Mouse (Mus musculus): ENCODE results near the gene Hist1h4k. TPM values are rescaled to one million over a fixed set of nuclear protein-coding genes. Genes with fewer than 3 reads are reported as not detected.
"Not testable (repeated sequence)": the region's sequence is repeated elsewhere in the genome, so short reads cannot be mapped to it uniquely, and the experiment has no call there.

Hist1h4k gene
- polyA plus RNA-seq, 1 experiment from 2014 or later, result 6.0 TPM

DNA sequence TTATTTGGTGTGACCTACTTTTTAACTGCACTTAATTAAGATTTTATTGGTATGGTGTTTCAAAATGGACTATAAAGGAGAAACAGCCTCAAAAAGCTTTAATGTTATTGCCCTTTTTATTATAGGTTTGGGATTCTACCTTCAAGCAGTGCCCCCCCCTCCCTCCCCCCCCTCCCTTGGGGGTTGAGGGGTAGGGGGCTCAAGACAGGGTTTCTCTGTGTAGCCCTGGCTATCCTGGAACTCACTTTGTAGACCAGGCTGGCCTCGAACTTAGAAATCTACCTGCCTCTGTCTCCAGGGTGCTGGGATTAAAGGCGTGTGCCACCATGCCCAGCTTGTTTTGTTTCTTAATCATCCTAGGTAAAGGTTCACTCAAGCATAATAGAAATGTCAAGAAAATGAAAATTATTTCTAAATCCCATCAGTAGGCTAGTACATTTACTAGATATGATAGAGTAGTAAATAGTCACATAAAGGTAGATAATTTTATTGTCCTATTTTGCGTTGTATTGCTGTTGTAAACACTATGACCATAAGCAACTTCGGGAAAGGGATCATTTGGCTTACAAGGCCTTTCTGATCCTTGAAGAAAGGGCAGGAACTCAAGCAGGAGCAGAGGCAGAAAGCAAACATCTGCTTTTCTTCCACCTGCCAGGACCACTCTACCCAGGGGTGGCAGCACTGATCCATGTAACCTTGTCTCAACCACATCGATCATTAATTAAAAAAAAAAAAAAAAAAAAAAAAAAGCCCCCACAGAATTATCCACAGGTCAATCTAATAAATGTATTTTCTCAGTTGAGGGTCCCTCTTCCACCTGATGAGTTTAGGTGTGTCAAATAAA, 27.1 kb downstream of the Hist1h4k start:
- H3K27ac ChIP-seq (ENCODE audit: low read depth, low read length), result peak overlapping the region; percentile 94
- WGBS, result 33% methylated on average over 5 of the region's 5 CpGs
- no peak for ATAC-seq (ENCODE audit: low FRiP score)
- H3K9me3 ChIP-seq (ENCODE audit: control insufficient read depth, low read length), result no peaks in the 10 kb centered on the region
- H3K9ac ChIP-seq (ENCODE audit: low read length), result peak overlapping the region; percentile 58; the same call in 1 of the 2 replicates
- peak overlapping the region; percentile 49 for H3K4me2 ChIP-seq
- no peaks in the 10 kb centered on the region for H3K27me3 ChIP-seq (ENCODE audit: control insufficient read depth, insufficient read depth, low read length)
- H3K36me3 ChIP-seq (ENCODE audit: control insufficient read depth, insufficient read depth, low read length), result no peaks in the 10 kb centered on the region
- H3K4me3 ChIP-seq (ENCODE audit: low read depth, low read length), result no peak overlapping the region
- DNase-seq (ENCODE audit: low spot score, missing footprints), result peak; percentile 85
- H3K4me1 ChIP-seq (ENCODE audit: control insufficient read depth, insufficient read depth, low read length), result peaks cover 22% of the 10 kb centered on the region

DNA sequence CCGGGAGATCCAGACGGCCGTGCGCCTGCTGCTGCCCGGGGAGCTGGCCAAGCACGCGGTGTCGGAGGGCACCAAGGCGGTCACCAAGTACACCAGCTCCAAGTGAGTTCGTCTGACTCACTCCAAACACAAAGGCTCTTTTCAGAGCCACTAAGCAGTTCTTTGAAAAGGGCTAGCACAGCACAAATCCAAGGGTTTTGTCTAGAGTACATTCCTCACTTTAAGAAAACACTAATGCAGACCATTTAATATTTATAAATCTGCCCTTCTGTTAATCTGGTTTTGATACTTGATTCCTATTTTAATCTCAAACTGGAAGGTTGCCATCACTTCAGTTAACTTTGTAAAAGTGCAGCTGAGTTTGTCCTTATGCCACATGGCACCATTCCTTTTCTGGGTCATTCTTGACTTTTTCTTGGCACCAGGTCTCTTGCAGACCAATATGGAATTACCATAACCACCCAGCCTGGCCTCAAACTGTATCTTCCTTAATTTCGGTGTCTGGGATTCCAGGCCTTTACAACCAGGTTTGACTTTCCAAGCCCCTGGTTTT, 27.9 kb downstream of the Hist1h4k start:
- H3K4me3 ChIP-seq (ENCODE audit: low read depth, low read length), result peak overlapping the region; percentile 28
- DNase-seq (ENCODE audit: low spot score, missing footprints) (peak; percentile 95), ATAC-seq (ENCODE audit: low FRiP score) (peak; percentile 34)
- peak overlapping the region; percentile 58 for H3K9ac ChIP-seq (ENCODE audit: low read length)
- H3K36me3 ChIP-seq (ENCODE audit: control insufficient read depth, insufficient read depth, low read length), result no peaks in the 10 kb centered on the region
- WGBS, result 3% methylated on average over 11 of the region's 11 CpGs
- peak overlapping the region; percentile 94 for H3K27ac ChIP-seq (ENCODE audit: low read depth, low read length)
- H3K4me2 ChIP-seq, result peak overlapping the region; percentile 49
- no peaks in the 10 kb centered on the region for H3K27me3 ChIP-seq (ENCODE audit: control insufficient read depth, insufficient read depth, low read length)
- H3K4me1 ChIP-seq (ENCODE audit: control insufficient read depth, insufficient read depth, low read length), result peaks cover 18% of the 10 kb centered on the region
- H3K9me3 ChIP-seq (ENCODE audit: control insufficient read depth, low read length), result no peaks in the 10 kb centered on the region

DNA sequence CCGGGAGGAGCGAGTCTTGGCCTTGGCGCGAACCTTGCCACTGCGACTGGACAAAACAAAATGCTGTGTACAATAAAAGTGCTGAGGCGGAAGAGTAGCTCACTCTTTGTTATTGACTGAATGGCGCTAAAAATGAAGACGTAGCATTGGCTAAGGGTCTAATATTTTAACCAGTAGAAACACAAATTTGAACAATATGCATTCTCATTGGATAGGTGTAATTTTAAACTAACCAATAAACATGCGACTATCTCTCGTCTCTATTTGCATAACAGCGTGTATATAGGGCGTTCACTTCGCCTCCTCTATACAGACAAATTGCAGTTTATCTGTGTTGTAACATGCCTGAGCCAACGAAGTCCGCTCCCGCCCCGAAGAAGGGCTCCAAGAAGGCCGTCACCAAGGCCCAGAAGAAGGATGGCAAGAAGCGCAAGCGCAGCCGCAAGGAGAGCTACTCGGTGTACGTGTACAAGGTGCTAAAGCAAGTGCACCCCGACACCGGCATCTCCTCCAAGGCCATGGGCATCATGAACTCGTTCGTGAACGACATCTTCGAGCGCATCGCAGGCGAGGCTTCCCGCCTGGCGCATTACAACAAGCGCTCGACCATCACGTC, 28.4 kb downstream of the Hist1h4k start, which contains the start of gene Hist1h2bm:
Hist1h2bm (plus strand) TSS at position 288 of the 616 bp plus-strand sequence.
- Histone ChIP-seq H3K4me2 (peak within 1 kb of the TSS; percentile 49), H3K9ac (ENCODE audit: low read length) (peak within 1 kb of the TSS; percentile 76), H3K4me1 (ENCODE audit: control insufficient read depth, insufficient read depth, low read length) (peaks cover 12% of the 10 kb centered on the region), H3K4me3 (ENCODE audit: low read depth, low read length) (peak within 1 kb of the TSS; percentile 28), H3K27ac (ENCODE audit: low read depth, low read length) (peak within 1 kb of the TSS; percentile 94)
- DNase-seq (ENCODE audit: low spot score, missing footprints) (peak; percentile 98), ATAC-seq (ENCODE audit: low FRiP score) (peak; percentile 94)
- not testable (repeated sequence) for H3K36me3 ChIP-seq (ENCODE audit: control insufficient read depth, insufficient read depth, low read length); H3K9me3 ChIP-seq (ENCODE audit: control insufficient read depth, low read length); H3K27me3 ChIP-seq (ENCODE audit: control insufficient read depth, insufficient read depth, low read length)
- WGBS, result 0% methylated on average over 37 of the region's 37 CpGs

DNA sequence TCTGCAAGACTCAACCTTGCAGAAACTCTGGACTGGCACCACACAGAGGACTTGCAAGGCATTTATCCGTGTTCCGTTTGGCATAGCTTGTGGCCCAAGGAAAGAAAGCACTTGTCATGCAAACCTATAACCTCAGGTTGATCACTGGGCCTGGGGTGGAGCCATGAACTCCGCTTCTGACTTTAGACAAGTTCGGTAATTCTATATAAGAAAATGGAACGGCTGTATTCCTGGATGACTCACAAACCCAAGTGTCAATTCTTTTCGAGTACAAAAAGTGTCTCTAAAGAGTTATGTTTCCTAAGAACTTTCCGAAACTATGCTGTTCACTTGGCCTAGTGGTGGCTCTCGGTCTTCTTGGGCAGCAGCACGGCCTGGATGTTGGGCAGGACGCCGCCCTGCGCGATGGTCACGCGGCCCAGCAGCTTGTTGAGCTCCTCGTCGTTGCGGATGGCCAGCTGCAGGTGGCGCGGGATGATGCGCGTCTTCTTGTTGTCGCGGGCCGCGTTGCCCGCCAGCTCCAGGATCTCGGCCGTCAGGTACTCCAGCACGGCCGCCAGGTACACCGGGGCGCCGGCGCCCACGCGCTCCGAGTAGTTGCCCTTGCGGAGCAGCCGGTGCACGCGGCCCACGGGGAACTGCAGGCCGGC, 29.1 kb downstream of the Hist1h4k start:
- H3K27me3 ChIP-seq (ENCODE audit: control insufficient read depth, insufficient read depth, low read length); H3K36me3 ChIP-seq (ENCODE audit: control insufficient read depth, insufficient read depth, low read length); H3K9me3 ChIP-seq (ENCODE audit: control insufficient read depth, low read length): not testable (repeated sequence)
- H3K27ac ChIP-seq (ENCODE audit: low read depth, low read length), result peak overlapping the region; percentile 94
- peak overlapping the region; percentile 49 for H3K4me2 ChIP-seq
- peak; percentile 90 for DNase-seq (ENCODE audit: low spot score, missing footprints)
- peak overlapping the region; percentile 76 for H3K9ac ChIP-seq (ENCODE audit: low read length)
- 3% methylated on average over 17 of the region's 44 CpGs for WGBS
- peak; percentile 18 for ATAC-seq (ENCODE audit: low FRiP score)
- H3K4me1 ChIP-seq (ENCODE audit: control insufficient read depth, insufficient read depth, low read length), result peaks cover 14% of the 10 kb centered on the region
- peak overlapping the region; percentile 28 for H3K4me3 ChIP-seq (ENCODE audit: low read depth, low read length)

DNA sequence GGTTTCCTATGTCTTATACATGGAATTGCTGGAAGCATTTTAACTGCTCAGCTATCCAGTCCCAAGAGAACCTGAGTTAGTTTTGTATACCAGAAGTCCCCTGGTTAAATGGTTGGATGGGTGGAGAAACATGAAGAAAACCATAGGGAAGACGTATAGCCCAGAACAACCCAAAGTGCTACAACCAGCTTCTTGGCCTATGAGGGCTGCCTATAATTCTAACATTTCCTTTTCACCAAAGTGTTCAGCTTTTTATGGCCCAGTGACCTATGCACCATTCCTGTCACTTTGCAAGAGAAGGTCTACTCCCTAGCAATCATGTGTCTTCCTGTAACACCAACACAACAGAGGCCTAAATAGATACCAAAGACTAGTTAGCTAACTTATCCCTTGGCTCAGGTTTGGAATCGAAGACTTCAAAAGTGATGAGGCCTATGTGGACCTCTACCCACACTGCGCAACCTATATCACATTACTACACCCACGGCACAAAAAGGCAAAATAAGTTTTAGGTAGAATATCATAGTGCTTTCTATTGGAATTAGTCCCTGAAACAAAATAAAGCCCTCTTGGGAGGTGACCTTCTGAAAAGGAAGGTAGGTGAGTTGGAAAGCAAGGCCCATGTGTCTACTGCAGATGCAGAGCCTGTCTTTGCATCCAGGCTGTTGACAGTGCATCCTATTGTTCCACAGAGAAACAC, 31.8 kb downstream of the Hist1h4k start:
- Histone ChIP-seq H3K9me3 (ENCODE audit: control insufficient read depth, low read length) (no peaks in the 10 kb centered on the region), H3K36me3 (ENCODE audit: control insufficient read depth, insufficient read depth, low read length) (no peaks in the 10 kb centered on the region), H3K4me2 (peak overlapping the region; percentile 70), H3K4me1 (ENCODE audit: control insufficient read depth, insufficient read depth, low read length) (peaks cover 22% of the 10 kb centered on the region), H3K27ac (ENCODE audit: low read depth, low read length) (peak overlapping the region; percentile 88), H3K27me3 (ENCODE audit: control insufficient read depth, insufficient read depth, low read length) (no peaks in the 10 kb centered on the region), H3K4me3 (ENCODE audit: low read depth, low read length) (peak overlapping the region; percentile 32), H3K9ac (ENCODE audit: low read length) (peak overlapping the region; percentile 77)
- ATAC-seq (ENCODE audit: low FRiP score), result no peak
- WGBS, result 57% methylated on average over 4 of the region's 4 CpGs
- DNase-seq (ENCODE audit: low spot score, missing footprints), result peak; percentile 93

DNA sequence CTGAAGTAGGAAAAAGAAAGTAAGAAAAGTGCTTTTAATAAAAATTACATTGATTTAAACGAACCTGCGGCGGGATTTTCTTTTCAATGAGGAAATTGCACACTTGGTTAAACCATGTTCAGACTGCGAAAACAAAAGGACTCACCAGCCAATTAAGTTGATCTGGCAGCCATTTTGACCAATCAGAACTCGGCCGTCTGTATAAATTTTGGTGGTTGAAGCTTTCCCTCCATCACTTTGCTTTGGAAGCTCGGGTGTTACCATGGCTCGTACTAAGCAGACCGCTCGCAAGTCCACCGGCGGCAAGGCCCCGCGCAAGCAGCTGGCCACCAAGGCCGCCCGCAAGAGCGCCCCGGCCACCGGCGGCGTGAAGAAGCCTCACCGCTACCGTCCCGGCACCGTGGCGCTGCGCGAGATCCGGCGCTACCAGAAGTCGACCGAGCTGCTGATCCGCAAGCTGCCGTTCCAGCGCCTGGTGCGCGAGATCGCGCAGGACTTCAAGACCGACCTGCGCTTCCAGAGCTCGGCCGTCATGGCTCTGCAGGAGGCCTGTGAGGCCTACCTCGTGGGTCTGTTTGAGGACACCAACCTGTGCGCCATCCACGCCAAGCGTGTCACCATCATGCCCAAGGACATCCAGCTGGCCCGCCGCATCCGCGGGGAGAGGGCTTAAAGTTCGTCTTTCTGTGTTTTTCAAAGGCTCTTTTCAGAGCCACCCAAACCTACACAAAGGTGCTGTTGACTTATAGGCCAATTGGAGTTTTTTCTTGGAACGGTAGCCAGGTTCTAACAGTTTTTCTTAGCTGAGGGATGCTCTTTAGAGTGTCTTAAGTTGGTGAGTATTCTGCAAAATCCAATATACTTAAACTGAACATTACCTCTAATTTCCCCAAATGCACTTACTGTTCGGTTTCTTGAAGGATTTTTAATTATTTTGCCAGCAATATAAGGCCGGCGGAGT, 32.6 kb downstream of the Hist1h4k start, which contains the start of gene Hist1h3h:
Hist1h3h (plus strand) TSS at position 263 of the 961 bp plus-strand sequence.
- WGBS, result under 1% methylated on average over 25 of the region's 56 CpGs
- DNase-seq (ENCODE audit: low spot score, missing footprints) (peak; percentile 99), ATAC-seq (ENCODE audit: low FRiP score) (peak; percentile 54)
- Histone ChIP-seq H3K4me2 (peak within 1 kb of the TSS; percentile 89), H3K27ac (ENCODE audit: low read depth, low read length) (peak within 1 kb of the TSS; percentile 94), H3K9ac (ENCODE audit: low read length) (peak within 1 kb of the TSS; percentile 84), H3K4me3 (ENCODE audit: low read depth, low read length) (peak within 1 kb of the TSS; percentile 44), H3K4me1 (ENCODE audit: control insufficient read depth, insufficient read depth, low read length) (peaks cover 20% of the 10 kb centered on the region)
- H3K36me3 ChIP-seq (ENCODE audit: control insufficient read depth, insufficient read depth, low read length); H3K9me3 ChIP-seq (ENCODE audit: control insufficient read depth, low read length); H3K27me3 ChIP-seq (ENCODE audit: control insufficient read depth, insufficient read depth, low read length): not testable (repeated sequence)

DNA sequence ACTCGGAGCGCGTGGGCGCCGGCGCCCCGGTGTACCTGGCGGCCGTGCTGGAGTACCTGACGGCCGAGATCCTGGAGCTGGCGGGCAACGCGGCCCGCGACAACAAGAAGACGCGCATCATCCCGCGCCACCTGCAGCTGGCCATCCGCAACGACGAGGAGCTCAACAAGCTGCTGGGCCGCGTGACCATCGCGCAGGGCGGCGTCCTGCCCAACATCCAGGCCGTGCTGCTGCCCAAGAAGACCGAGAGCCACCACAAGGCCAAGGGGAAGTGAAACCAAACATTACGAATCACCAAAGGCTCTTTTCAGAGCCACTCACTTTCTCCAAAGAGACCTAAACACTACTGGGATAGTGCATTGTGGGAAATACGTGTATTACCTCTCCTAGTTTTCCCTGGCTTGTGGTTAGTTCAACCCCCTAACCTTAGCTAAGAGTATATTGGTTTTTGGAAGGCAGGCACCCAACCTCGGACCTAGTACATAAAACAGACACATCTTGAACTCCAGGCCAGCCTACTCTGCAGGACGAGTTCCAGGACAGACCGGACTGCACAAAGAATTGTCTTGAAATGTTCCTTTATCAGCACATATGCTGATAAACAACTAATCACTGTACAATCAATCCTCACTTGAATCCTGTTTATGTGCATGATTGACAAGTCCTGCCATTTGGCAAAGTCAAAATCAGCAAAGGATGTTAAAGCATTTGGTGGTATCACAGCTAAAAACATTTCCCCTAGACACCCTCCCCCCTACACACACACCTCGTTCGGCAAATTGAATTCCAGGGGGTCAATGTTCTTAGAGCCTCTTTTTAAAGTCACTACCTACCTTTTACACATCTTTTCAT, 33.5 kb downstream of the Hist1h4k start:
- Histone ChIP-seq H3K27ac (ENCODE audit: low read depth, low read length) (peak overlapping the region; percentile 94), H3K9ac (ENCODE audit: low read length) (peak overlapping the region; percentile 84), H3K4me2 (peak overlapping the region; percentile 89), H3K4me3 (ENCODE audit: low read depth, low read length) (peak overlapping the region; percentile 44), H3K4me1 (ENCODE audit: control insufficient read depth, insufficient read depth, low read length) (peaks cover 18% of the 10 kb centered on the region)
- DNase-seq (ENCODE audit: low spot score, missing footprints), result peak; percentile 97
- 1% methylated on average over 9 of the region's 38 CpGs for WGBS
- ATAC-seq (ENCODE audit: low FRiP score), result peak; percentile 28; the same call in 1 of the 2 replicates
- H3K27me3 ChIP-seq (ENCODE audit: control insufficient read depth, insufficient read depth, low read length); H3K36me3 ChIP-seq (ENCODE audit: control insufficient read depth, insufficient read depth, low read length); H3K9me3 ChIP-seq (ENCODE audit: control insufficient read depth, low read length): not testable (repeated sequence)

Measured in midbrain, embryonic 11.5 days (tissue).